Mouse (Mus musculus) lung, postnatal 0 days (tissue): ENCODE data around the gene Il9r. TPM values are rescaled to one million over a fixed set of nuclear protein-coding genes. Genes with fewer than 3 reads are reported as not detected.

ENCODE experiments used
- ATAC-seq: fragments of 200-750 bp; cut with Nextera tagmentation; 2 replicates; pipeline ENCODE4 v1.8.0; 2017; ENCODE audit warnings: moderate library complexity
- DNase-seq: peaks from one replicate; pipeline ENCODE4 v3.0.0-alpha.2; 2016; ENCODE audit warnings: low spot score
- H3K27ac ChIP-seq: fragments of 300-500 bp; sonication (generic); 2 replicates; pipeline ENCODE4 v1.5.1; 2014; ENCODE audit warnings: antibody characterized with exemption, mild to moderate bottlenecking, low read length, mixed read lengths
- H3K27me3 ChIP-seq: fragments of 300-500 bp; sonication (generic); replicated peaks from 2 replicates; pipeline ENCODE4 v1.6.1; 2014; ENCODE audit warnings: low read length, mixed read lengths; ENCODE audit not compliant: insufficient read depth
- H3K36me3 ChIP-seq: fragments of 300-500 bp; sonication (generic); 2 replicates; pipeline ENCODE4 v1.6.1; 2014; ENCODE audit warnings: low read length, mixed read lengths; ENCODE audit not compliant: insufficient read depth
- H3K4me1 ChIP-seq: fragments of 300-500 bp; sonication (generic); 2 replicates; pipeline ENCODE4 v1.6.1; 2014; ENCODE audit warnings: antibody characterized with exemption, low read depth, low read length, mixed read lengths; ENCODE audit not compliant: insufficient read depth
- H3K4me2 ChIP-seq: fragments of 300-500 bp; sonication (generic); replicated peaks from 2 replicates; pipeline ENCODE4 v1.6.1; 2014; ENCODE audit warnings: low read depth, mild to moderate bottlenecking, low read length, moderate library complexity, mixed read lengths
- H3K4me3 ChIP-seq: fragments of 300-500 bp; sonication (generic); 2 replicates; pipeline ENCODE4 v1.5.1; 2014; ENCODE audit warnings: low read depth, low read length
- H3K9ac ChIP-seq: fragments of 300-500 bp; sonication (generic); replicated peaks from 2 replicates; pipeline ENCODE4 v1.6.1; 2014; ENCODE audit warnings: low read depth, mild to moderate bottlenecking
- H3K9me3 ChIP-seq: fragments of 300-500 bp; sonication (generic); 2 replicates; pipeline ENCODE4 v1.6.1; 2016; ENCODE audit warnings: low read length, mixed read lengths
- CTCF ChIP-seq: IDR thresholded peaks from 2 replicates; pipeline ENCODE4 v1.5.1; 2016; ENCODE audit warnings: antibody characterized with exemption, mild to moderate bottlenecking
- EP300 ChIP-seq: IDR thresholded peaks from 2 replicates; pipeline ENCODE4 v1.6.1; 2016; ENCODE audit warnings: antibody characterized with exemption, mild to moderate bottlenecking, control low read depth
- WGBS: fragments of 180-500 bp; shearing (Covaris S2); extraction: QIAGEN DNeasy Blood & Tissue Kit; methylation state at CpG from one replicate; pipeline ENCODE4 v1.1.7; 2014; 5-methylcytosine and 5-hydroxymethylcytosine counted together
- polyA plus RNA-seq: library from polyadenylated mRNA; unstranded; fragments of >200 nt; fragmentation: Nextera tagmentation; extraction: Ambion mirVana; gene quantifications from 2 replicates; pipeline ENCODE4 v1.2.1, GENCODE M21; 2015

Il9r gene
- polyA plus RNA-seq, 1 experiment from 2014 or later: 0.05 TPM

DNA sequence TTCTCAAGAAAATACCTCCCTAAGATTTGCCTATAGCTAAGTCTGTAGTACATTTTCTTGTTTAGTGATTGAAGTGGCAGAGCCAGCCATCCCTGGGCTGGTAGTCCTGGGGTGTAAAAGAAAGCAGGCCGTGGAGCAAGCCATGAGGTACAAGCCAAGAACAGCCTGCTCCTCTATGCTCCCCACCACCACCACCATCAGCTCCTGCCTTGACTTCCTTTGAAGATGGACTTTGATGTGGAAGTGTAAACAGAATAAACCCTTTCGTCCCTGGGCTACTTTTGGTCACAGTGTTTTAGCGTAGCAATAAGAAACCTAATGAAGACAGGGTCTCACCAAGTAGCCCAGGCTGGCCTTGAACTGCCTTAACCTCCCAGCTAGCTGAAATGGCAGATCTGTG lies 2.3 kb downstream of the Il9r start:
- Histone ChIP-seq H3K4me2 (no peak overlapping the region), H3K9ac (no peak overlapping the region), H3K36me3 (no peaks in the 10 kb centered on the region), H3K27me3 (no peaks in the 10 kb centered on the region), H3K27ac (no peak overlapping the region), H3K4me1 (no peaks in the 10 kb centered on the region), H3K4me3 (no peak overlapping the region), H3K9me3 (no peaks in the 10 kb centered on the region)
- TF ChIP-seq EP300: no peak
- no peak for TF ChIP-seq CTCF
- DNase-seq: no peak
- WGBS: 40% methylated on average over 3 of the region's 3 CpGs
- no peak for ATAC-seq

DNA sequence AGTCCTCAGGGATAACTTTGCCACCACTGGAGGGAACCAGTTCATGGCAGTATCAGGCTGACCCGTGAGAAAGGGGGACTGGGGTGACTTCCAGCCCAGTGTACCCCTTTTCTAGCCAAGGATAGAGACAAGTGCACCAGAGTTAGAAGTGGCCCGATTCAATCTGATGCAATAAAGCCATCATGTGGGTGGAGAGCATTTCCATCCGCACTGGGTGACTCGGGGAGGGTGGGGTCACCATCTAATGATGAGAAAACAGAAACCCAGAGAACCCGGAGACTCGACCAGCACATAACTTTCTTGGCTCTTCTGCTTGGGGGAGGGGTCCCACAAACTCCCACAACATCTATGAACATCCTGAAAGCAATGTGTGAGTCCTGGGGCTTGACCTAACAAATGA lies 3.4 kb downstream of the Il9r start:
- Histone ChIP-seq H3K9ac (no peak overlapping the region), H3K4me1 (no peaks in the 10 kb centered on the region), H3K36me3 (no peaks in the 10 kb centered on the region), H3K4me2 (no peak overlapping the region), H3K9me3 (no peaks in the 10 kb centered on the region), H3K27ac (no peak overlapping the region), H3K4me3 (no peak overlapping the region), H3K27me3 (no peaks in the 10 kb centered on the region)
- DNase-seq (no peak), ATAC-seq (no peak)
- WGBS: 71% methylated on average over 6 of the region's 6 CpGs
- TF ChIP-seq EP300 (no peak), CTCF (no peak)

DNA sequence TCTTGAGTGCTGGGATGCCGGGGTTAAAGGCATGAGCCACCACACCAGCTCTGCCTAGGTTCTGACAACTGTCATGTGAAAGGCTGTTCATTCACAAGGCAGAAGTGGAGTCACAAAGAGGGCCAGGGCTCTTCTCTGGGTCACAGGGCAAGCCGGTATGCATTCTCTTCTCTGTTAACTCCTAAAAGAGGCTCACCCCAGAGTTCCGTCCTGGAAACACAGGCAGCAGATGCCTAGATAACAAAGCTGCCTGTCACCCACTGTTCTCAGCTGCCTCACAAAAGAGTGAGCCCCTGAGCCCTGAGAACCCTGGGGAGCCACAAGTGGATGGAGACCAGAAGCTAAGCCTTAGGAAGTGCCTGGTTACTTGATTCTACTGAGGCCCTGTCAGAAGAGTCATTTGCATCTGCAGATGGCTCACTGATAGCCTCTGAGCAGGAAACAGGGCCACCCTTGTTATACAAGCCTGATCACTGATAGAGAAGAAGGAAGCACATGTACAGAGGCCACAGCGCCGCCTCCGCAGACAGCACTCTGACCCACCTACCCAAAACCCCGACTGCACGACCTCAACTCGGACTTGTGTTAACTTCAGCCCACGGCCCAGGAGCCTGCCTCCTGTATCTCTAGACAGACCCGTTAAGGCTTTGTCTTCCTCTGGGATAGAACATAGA lies 4.1 kb downstream of the Il9r start:
- H3K36me3 ChIP-seq: no peaks in the 10 kb centered on the region
- WGBS: 26% methylated on average over 11 of the region's 11 CpGs
- H3K9me3 ChIP-seq: no peaks in the 10 kb centered on the region
- H3K4me3 ChIP-seq: no peak overlapping the region
- H3K4me2 ChIP-seq: no peak overlapping the region
- DNase-seq (no peak), ATAC-seq (no peak)
- H3K27me3 ChIP-seq: no peaks in the 10 kb centered on the region
- no peak overlapping the region for H3K9ac ChIP-seq
- TF ChIP-seq CTCF: no peak
- TF ChIP-seq EP300: no peak
- no peak overlapping the region for H3K27ac ChIP-seq
- H3K4me1 ChIP-seq: no peaks in the 10 kb centered on the region

DNA sequence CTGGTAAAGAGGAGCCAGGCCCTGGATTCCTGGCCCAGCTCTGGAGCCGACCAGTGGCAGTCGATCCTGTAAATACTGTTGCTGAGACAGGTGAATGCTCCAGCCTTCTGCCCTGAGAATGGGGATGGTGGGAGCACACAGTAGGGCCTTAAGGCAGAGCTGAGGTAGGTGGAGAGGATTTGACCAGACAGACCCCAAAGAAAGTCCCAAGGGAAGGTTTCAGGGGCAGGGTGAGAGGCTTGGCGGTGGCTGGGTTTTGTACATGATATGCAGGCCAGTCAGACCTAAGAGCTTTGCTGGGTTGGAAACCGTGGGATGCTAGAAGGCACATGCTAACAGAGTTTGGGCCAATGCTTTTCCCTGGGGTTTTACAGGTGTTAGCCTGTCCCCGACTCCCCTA lies 5.5 kb downstream of the Il9r start:
- Histone ChIP-seq H3K27ac (no peak overlapping the region), H3K27me3 (no peaks in the 10 kb centered on the region), H3K4me1 (no peaks in the 10 kb centered on the region), H3K36me3 (no peaks in the 10 kb centered on the region), H3K9me3 (no peaks in the 10 kb centered on the region), H3K4me2 (no peak overlapping the region), H3K4me3 (no peak overlapping the region), H3K9ac (no peak overlapping the region)
- TF ChIP-seq CTCF (no peak), EP300 (no peak)
- ATAC-seq (no peak), DNase-seq (no peak)
- WGBS: 76% methylated on average over 5 of the region's 5 CpGs

DNA sequence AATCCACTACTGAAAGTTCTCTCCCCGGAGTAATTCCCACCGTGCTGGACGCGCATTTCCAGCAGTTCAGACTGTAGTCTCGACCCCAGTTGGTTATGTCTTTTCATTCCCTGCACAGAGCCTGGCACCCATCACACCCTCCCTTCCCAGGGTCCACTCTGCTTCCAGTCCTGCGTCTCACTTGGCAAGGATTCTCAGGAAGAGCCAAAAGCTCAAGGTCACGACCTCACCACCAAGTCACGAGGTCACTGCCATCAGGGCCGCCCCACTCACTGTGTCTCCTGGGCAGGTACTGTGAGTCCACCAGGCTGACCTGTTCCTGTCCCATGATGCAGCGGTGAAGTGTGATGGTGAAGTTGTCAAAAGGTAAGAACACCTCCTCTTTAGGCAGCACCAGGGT lies 6.0 kb downstream of the Il9r start:
- Histone ChIP-seq H3K9ac (no peak overlapping the region), H3K4me1 (no peaks in the 10 kb centered on the region), H3K36me3 (no peaks in the 10 kb centered on the region), H3K27ac (no peak overlapping the region), H3K4me2 (no peak overlapping the region), H3K4me3 (no peak overlapping the region), H3K27me3 (no peaks in the 10 kb centered on the region), H3K9me3 (no peaks in the 10 kb centered on the region)
- DNase-seq (no peak), ATAC-seq (no peak)
- WGBS: 77% methylated on average over 10 of the region's 10 CpGs
- no peak for TF ChIP-seq EP300
- TF ChIP-seq CTCF: no peak

DNA sequence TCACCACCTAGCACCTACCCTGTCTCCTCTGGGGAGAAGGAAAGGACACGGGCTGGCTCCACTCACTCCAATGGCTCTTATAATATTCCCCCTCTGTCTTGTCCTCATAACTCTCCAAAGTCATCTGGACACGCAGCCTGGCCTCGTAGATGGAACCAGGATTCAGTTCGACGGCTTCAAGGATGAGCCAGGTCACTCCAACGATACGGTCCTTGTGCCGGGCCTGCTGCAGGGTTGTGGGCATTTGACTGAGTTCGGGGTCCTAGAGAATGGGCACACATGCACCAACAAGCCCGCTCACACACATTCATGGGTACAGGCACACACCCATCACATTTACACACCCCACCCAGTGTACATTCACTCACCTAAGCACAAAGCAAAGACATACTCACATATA lies 6.9 kb downstream of the Il9r start:
- H3K9ac ChIP-seq: no peak overlapping the region
- TF ChIP-seq EP300 (no peak), CTCF (no peak)
- ATAC-seq (no peak), DNase-seq (no peak)
- H3K27ac ChIP-seq: no peak overlapping the region
- H3K4me2 ChIP-seq: no peak overlapping the region
- no peak overlapping the region for H3K4me3 ChIP-seq
- H3K36me3 ChIP-seq: no peaks in the 10 kb centered on the region
- no peaks in the 10 kb centered on the region for H3K27me3 ChIP-seq
- WGBS: 87% methylated on average over 9 of the region's 10 CpGs
- no peaks in the 10 kb centered on the region for H3K9me3 ChIP-seq
- H3K4me1 ChIP-seq: no peaks in the 10 kb centered on the region
